Mouse (Mus musculus) myocyte (in vitro differentiated cells): ENCODE results near the gene Tmem132e. TPM values are rescaled to one million over a fixed set of nuclear protein-coding genes. Genes with fewer than 3 reads are reported as not detected.

ENCODE experiments used
- H3K27me3 ChIP-seq: one replicate; pipeline ENCODE4 v1.6.1; 2011; ENCODE audit not compliant: control insufficient read depth, insufficient read depth, insufficient read length
- H3K36me3 ChIP-seq: one replicate; pipeline ENCODE4 v1.6.1; 2011; ENCODE audit not compliant: control insufficient read depth, insufficient read depth
- H3K4me2 ChIP-seq: one replicate; pipeline ENCODE4 v1.6.1; 2011; ENCODE audit warnings: low read depth, control low read depth
- H3K4me3 ChIP-seq: one replicate; pipeline ENCODE4 v1.5.1; 2011; ENCODE audit warnings: mild to moderate bottlenecking, control low read depth, moderate library complexity
- H3K79me2 ChIP-seq: one replicate; pipeline ENCODE4 v1.6.1; 2011; ENCODE audit not compliant: control insufficient read depth, insufficient read depth
- H3ac ChIP-seq: one replicate; pipeline ENCODE4 v1.6.1; 2011; ENCODE audit not compliant: control insufficient read depth, insufficient read length
- CEBPB ChIP-seq: IDR thresholded peaks from 2 replicates; pipeline ENCODE4 v1.6.1; 2011; ENCODE audit warnings: mild to moderate bottlenecking, moderate library complexity; ENCODE audit not compliant: poor library complexity, insufficient read depth, severe bottlenecking
- E2F4 ChIP-seq: IDR thresholded peaks from one replicate; pipeline ENCODE4 v1.6.1; 2011; ENCODE audit warnings: mild to moderate bottlenecking, control low read depth, moderate library complexity; ENCODE audit not compliant: insufficient read depth
- MAX ChIP-seq: IDR thresholded peaks from one replicate; pipeline ENCODE4 v1.6.1; 2011; ENCODE audit warnings: low read depth, mild to moderate bottlenecking, control low read depth
- MYOD1 ChIP-seq, 3 experiments: IDR thresholded peaks; one replicate each; pipeline ENCODE4 v1.6.1; 2011; ENCODE audit warnings: control low read depth in 2 of 3, low read depth in 2 of 3, mild to moderate bottlenecking in 2 of 3, moderate library complexity in 1 of 3; ENCODE audit not compliant: insufficient read length in 2 of 3, control insufficient read depth in 1 of 3
- MYOG ChIP-seq, 3 experiments: IDR thresholded peaks; one replicate each; pipeline ENCODE4 v1.6.1; 2011; ENCODE audit warnings: control low read depth in 2 of 3, low read depth in 2 of 3, mild to moderate bottlenecking in 2 of 3; ENCODE audit not compliant: insufficient read length in 2 of 3, control insufficient read depth in 1 of 3, insufficient read depth in 1 of 3
- POLR2A ChIP-seq: IDR thresholded peaks from one replicate; pipeline ENCODE4 v1.6.1; 2011; ENCODE audit warnings: low read depth, mild to moderate bottlenecking, control low read depth, moderate library complexity; ENCODE audit not compliant: insufficient read length
- POLR2AphosphoS2 ChIP-seq: IDR thresholded peaks from one replicate; pipeline ENCODE4 v1.6.1; 2011; ENCODE audit warnings: low read depth, control low read depth; ENCODE audit not compliant: insufficient read length
- REST ChIP-seq: IDR thresholded peaks from one replicate; pipeline ENCODE4 v1.6.1; 2011; ENCODE audit warnings: mild to moderate bottlenecking, control low read depth, moderate library complexity; ENCODE audit not compliant: insufficient read depth, insufficient read length
- SRF ChIP-seq: IDR thresholded peaks from one replicate; pipeline ENCODE4 v1.6.1; 2011; ENCODE audit warnings: low read depth; ENCODE audit not compliant: control insufficient read depth, insufficient read length
- TCF12 ChIP-seq: IDR thresholded peaks from one replicate; pipeline ENCODE4 v1.6.1; 2011; ENCODE audit warnings: mild to moderate bottlenecking, control low read depth; ENCODE audit not compliant: poor library complexity, insufficient read depth, severe bottlenecking
- TCF3 ChIP-seq: IDR thresholded peaks from one replicate; pipeline ENCODE4 v1.6.1; 2011; ENCODE audit warnings: low read depth, control low read depth; ENCODE audit not compliant: insufficient read length
- USF1 ChIP-seq: IDR thresholded peaks from one replicate; pipeline ENCODE4 v1.6.1; 2011; ENCODE audit warnings: low read depth, mild to moderate bottlenecking, control low read depth, moderate library complexity
- polyA plus RNA-seq: library from polyadenylated mRNA; unstranded; fragments of >200 nt; fragmentation: generic; extraction: Trizol; gene quantifications from one replicate; pipeline ENCODE4 v1.2.1, GENCODE M21; 2012; ENCODE audit warnings: missing spikeins

Gene Tmem132e
- polyA plus RNA-seq, 1 experiment = not detected

- H3ac ChIP-seq = no peak overlapping the region
- no peaks in the 10 kb centered on the region for H3K36me3 ChIP-seq
- H3K4me3 ChIP-seq = no peak overlapping the region
- H3K4me2 ChIP-seq = no peak overlapping the region
- TF ChIP-seq REST = no peak
- TF ChIP-seq MAX = no peak
- TF ChIP-seq CEBPB = no peak
- no peak for TF ChIP-seq TCF12
- TF ChIP-seq TCF3 = no peak
- no peak for TF ChIP-seq USF1
- TF ChIP-seq E2F4 = no peak
- TF ChIP-seq MYOD1 (IDR thresholded peaks at IDR 0.05; ENCODE audit: control insufficient read depth in 1 of 3, insufficient read length in 2 of 3, low read depth in 2 of 3) = no peak
- no peak for TF ChIP-seq SRF
- TF ChIP-seq POLR2AphosphoS2 = no peak
- TF ChIP-seq POLR2A = no peak
- TF ChIP-seq MYOG (IDR thresholded peaks at IDR 0.05; ENCODE audit: control insufficient read depth in 1 of 3, insufficient read depth in 1 of 3, insufficient read length in 2 of 3, low read depth in 2 of 3) = no peak
- no peaks in the 10 kb centered on the region for H3K27me3 ChIP-seq
- H3K79me2 ChIP-seq = no peaks in the 10 kb centered on the region
These were observed 16.9 kb downstream of the Tmem132e start for GRCm38 (mm10) chr11:82405641-82406040.

- no peak for TF ChIP-seq POLR2A
- no peak for TF ChIP-seq CEBPB
- no peak for TF ChIP-seq TCF3
- no peak for TF ChIP-seq USF1
- TF ChIP-seq MYOD1 (IDR thresholded peaks at IDR 0.05; ENCODE audit: control insufficient read depth in 1 of 3, insufficient read length in 2 of 3, low read depth in 2 of 3) = no peak
- TF ChIP-seq POLR2AphosphoS2 = no peak
- no peak for TF ChIP-seq E2F4
- TF ChIP-seq TCF12 = no peak
- TF ChIP-seq MAX = no peak
- Histone ChIP-seq H3K79me2 (no peaks in the 10 kb centered on the region), H3K4me3 (no peak overlapping the region), H3K36me3 (no peaks in the 10 kb centered on the region), H3K27me3 (no peaks in the 10 kb centered on the region), H3ac (no peak overlapping the region), H3K4me2 (no peak overlapping the region)
These were observed 17.9 kb downstream of the Tmem132e start for GRCm38 (mm10) chr11:82406358-82407221.

GRCm38 (mm10) chr11:82412496-82412895 is 23.8 kb downstream of the Tmem132e start:
- H3K4me3 ChIP-seq = no peak overlapping the region
- no peak for TF ChIP-seq POLR2A
- TF ChIP-seq MAX = no peak
- no peak for TF ChIP-seq TCF12
- no peak for TF ChIP-seq SRF
- no peak for TF ChIP-seq CEBPB
- TF ChIP-seq TCF3 = no peak
- no peak for TF ChIP-seq MYOD1 (IDR thresholded peaks at IDR 0.05; ENCODE audit: control insufficient read depth in 1 of 3, insufficient read length in 2 of 3, low read depth in 2 of 3)
- no peak for TF ChIP-seq E2F4
- H3K27me3 ChIP-seq = no peaks in the 10 kb centered on the region
- no peak overlapping the region for H3K4me2 ChIP-seq
- H3ac ChIP-seq = no peak overlapping the region
- no peaks in the 10 kb centered on the region for H3K36me3 ChIP-seq
- no peaks in the 10 kb centered on the region for H3K79me2 ChIP-seq

- TF ChIP-seq REST (no peak), POLR2A (no peak), CEBPB (no peak), SRF (no peak), MYOD1 (IDR thresholded peaks at IDR 0.05; ENCODE audit: control insufficient read depth in 1 of 3, insufficient read length in 2 of 3, low read depth in 2 of 3) (no peak), E2F4 (no peak), POLR2AphosphoS2 (no peak), TCF3 (no peak), MYOG (IDR thresholded peaks at IDR 0.05; ENCODE audit: control insufficient read depth in 1 of 3, insufficient read depth in 1 of 3, insufficient read length in 2 of 3, low read depth in 2 of 3) (no peak), TCF12 (no peak), USF1 (no peak), MAX (no peak)
- no peak overlapping the region for H3K4me2 ChIP-seq
These were observed 29.8 kb downstream of the Tmem132e start for GRCm38 (mm10) chr11:82418337-82419041.

More at GRCm38 (mm10) chr11:82418337-82419041, 29.8 kb downstream of the Tmem132e start:
- H3K36me3 ChIP-seq = no peaks in the 10 kb centered on the region
- no peaks in the 10 kb centered on the region for H3K27me3 ChIP-seq
- no peak overlapping the region for H3K4me3 ChIP-seq
- H3K79me2 ChIP-seq = no peaks in the 10 kb centered on the region
- H3ac ChIP-seq = no peak overlapping the region
